8 mouse cellular contexts compared by ENCODE assay signal in genomic region chr15:77857662-77858156, GRCm38 (mm10). TPM values are rescaled to one million over a fixed set of nuclear protein-coding genes. Genes with fewer than 3 reads are reported as not detected.
A peak's percentile ranks its signal among the peaks of the same experiment; 100 is the strongest.
DNase-seq lines count a peak whose midpoint lies in the region; ATAC-seq lines count a peak whose summit lies in the region.

No protein-coding gene starts in this region.

- intact Hi-C loops in left cerebral cortex, postnatal 14 days (cut with DNase I): no loop called here

- ATAC-seq in activated CD4-positive, CD25-positive, alpha-beta regulatory T cell, adult 4 months: peak; percentile 71
- ATAC-seq in inflammation-experienced regulatory T-cells, adult 6 months: peak; percentile 70

- DNase-seq in cerebellum, adult 9-11 months: peak; percentile 92
- DNase-seq in forelimb bud, embryonic 11.5 days (ENCODE audit: low read depth, low spot score): peak; percentile 67
- peak; percentile 44 to 65 for DNase-seq in left cerebral cortex, postnatal 14 days (ENCODE audit: low spot score in 2 of 2)
- peak; percentile 85 to 93 for DNase-seq in lung, postnatal 4 days
- DNase-seq in retina, embryonic 14.5 days (ENCODE audit: low spot score): peak; percentile 77
- peak; percentile 49 for DNase-seq in urinary bladder, postnatal 10 days (ENCODE audit: low spot score)

RNA-seq across cellular contexts. Expression of gene Myh9, which starts 15.7 kb away (rescaled TPM):
- 100 to 1,000 TPM; 243 to 280 TPM for polyA plus RNA-seq in activated CD4-positive, CD25-positive, alpha-beta regulatory T cell, adult 4 months (2017; shearing (Covaris generic))
- polyA plus RNA-seq in inflammation-experienced regulatory T-cells, adult 6 months (2017; shearing (Covaris generic)): 100 to 1,000 TPM; 218 to 293 (median 259) TPM
- total RNA-seq in left cerebral cortex, postnatal 14 days (2021): 10 to 100 TPM; 70.3 to 73.8 TPM

Comparison
In these comparisons a context has a peak if more than half of its experiments do, and no peak if none do; other contexts are left out.
1. Peak in every context shown above with its lines: DNase-seq and ATAC-seq.